In the genomic region with DNA sequence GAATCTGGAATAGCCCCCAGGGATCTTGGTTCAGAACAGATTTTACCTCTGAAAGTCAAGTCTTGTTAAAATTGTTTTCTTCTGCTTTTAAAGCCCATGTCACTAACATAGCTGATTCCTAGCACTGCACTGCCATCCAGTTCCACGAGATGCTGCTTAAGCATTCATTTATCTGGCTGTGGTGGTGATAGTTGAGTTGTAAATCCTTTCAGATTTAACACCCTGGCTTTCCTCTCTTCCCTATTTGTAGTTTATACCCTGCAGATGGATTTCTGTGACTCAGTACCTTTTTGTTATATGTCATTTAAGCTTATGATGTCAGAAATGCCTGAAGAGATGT, we compare ENCODE assay signal across 13 mouse cellular contexts. TPM values are rescaled to one million over a fixed set of nuclear protein-coding genes. Genes with fewer than 3 reads are reported as not detected.
DNase-seq lines count a peak whose midpoint lies in the region; ATAC-seq and TF ChIP-seq lines count a peak whose summit lies in the region.
"Had no signal": no experiment of that assay in that cellular context is flagged by ENCODE, and none has a peak within 500 bp of the region (broad histone marks: within the 10 kb centered on the region; RNA-seq: fewer than 3 reads in every experiment).

No protein-coding gene starts in this region.

- H3K36me3 ChIP-seq in forebrain, embryonic 13.5 days (ENCODE audit: poor library complexity, severe bottlenecking): peaks cover 16% of the 10 kb centered on the region
- H3K36me3 ChIP-seq in forebrain, embryonic 12.5 days (replicated peaks): peaks cover 5% of the 10 kb centered on the region
- H3K36me3 ChIP-seq in hindbrain, embryonic 15.5 days: peaks cover 16% of the 10 kb centered on the region
- H3K36me3 ChIP-seq in hindbrain, embryonic 12.5 days: peaks cover 14% of the 10 kb centered on the region
- H3K36me3 ChIP-seq in lung, embryonic 15.5 days: peaks cover 5% of the 10 kb centered on the region; the same call in 1 of the 2 replicates
- H3K36me3 ChIP-seq in lung, postnatal 0 days (ENCODE audit: insufficient read depth, low read length): no peaks in the 10 kb centered on the region
- H3K36me3 ChIP-seq in stomach, embryonic 14.5 days (ENCODE audit: control insufficient read depth, insufficient read depth, low read length): peaks cover 4% of the 10 kb centered on the region; the same call in 1 of the 2 replicates

- H3K4me1 ChIP-seq in forebrain, embryonic 13.5 days: peaks cover 7% of the 10 kb centered on the region
- H3K4me1 ChIP-seq in forebrain, embryonic 12.5 days: no peaks in the 10 kb centered on the region
- H3K4me1 ChIP-seq in hindbrain, embryonic 15.5 days (replicated peaks): peaks cover 4% of the 10 kb centered on the region; the same call in 1 of the 2 replicates
- no peaks in the 10 kb centered on the region for H3K4me1 ChIP-seq in hindbrain, embryonic 12.5 days
- peaks cover 12% of the 10 kb centered on the region for H3K4me1 ChIP-seq in lung, embryonic 15.5 days
- no peaks in the 10 kb centered on the region; the same call in 1 of the 2 replicates for H3K4me1 ChIP-seq in lung, postnatal 0 days (ENCODE audit: insufficient read depth, low read depth, low read length)
- H3K4me1 ChIP-seq in stomach, embryonic 14.5 days (ENCODE audit: control insufficient read depth, insufficient read depth, low read length): no peaks in the 10 kb centered on the region
- H3K4me1 ChIP-seq: midbrain, embryonic 10.5 days had no signal

- H3K27me3 ChIP-seq in forebrain, embryonic 13.5 days: no peaks in the 10 kb centered on the region
- H3K27me3 ChIP-seq in forebrain, embryonic 12.5 days: no peaks in the 10 kb centered on the region
- no peaks in the 10 kb centered on the region for H3K27me3 ChIP-seq in hindbrain, embryonic 15.5 days
- H3K27me3 ChIP-seq in hindbrain, embryonic 12.5 days: no peaks in the 10 kb centered on the region
- no peaks in the 10 kb centered on the region for H3K27me3 ChIP-seq in lung, embryonic 15.5 days
- no peaks in the 10 kb centered on the region for H3K27me3 ChIP-seq in lung, postnatal 0 days (replicated peaks; ENCODE audit: insufficient read depth, low read length)
- H3K27me3 ChIP-seq in stomach, embryonic 14.5 days (ENCODE audit: control insufficient read depth, insufficient read depth, low read length): no peaks in the 10 kb centered on the region

- no peak overlapping the region for H3K9ac ChIP-seq in forebrain, embryonic 13.5 days
- H3K9ac ChIP-seq in forebrain, embryonic 12.5 days: no peak overlapping the region
- H3K9ac ChIP-seq in hindbrain, embryonic 15.5 days: no peak overlapping the region
- no peak overlapping the region for H3K9ac ChIP-seq in hindbrain, embryonic 12.5 days
- no peak overlapping the region for H3K9ac ChIP-seq in lung, embryonic 15.5 days
- no peak overlapping the region for H3K9ac ChIP-seq in lung, postnatal 0 days (replicated peaks; ENCODE audit: low read depth)
- no peak overlapping the region for H3K9ac ChIP-seq in stomach, embryonic 14.5 days (replicated peaks; ENCODE audit: low read depth, low read length)

- TF ChIP-seq CTCF in lung, postnatal 0 days (IDR thresholded peaks at IDR 0.05): no peak

- no peak for TF ChIP-seq EP300 in lung, postnatal 0 days (IDR thresholded peaks at IDR 0.05)

- peak; percentile 21; the same call in 1 of the 2 replicates for ATAC-seq in forebrain, embryonic 13.5 days
- ATAC-seq in forebrain, embryonic 12.5 days (ENCODE audit: low FRiP score): no peak
- no peak for ATAC-seq in hindbrain, embryonic 15.5 days (ENCODE audit: low FRiP score, low read depth)
- no peak for ATAC-seq in hindbrain, embryonic 12.5 days (ENCODE audit: low FRiP score)
- ATAC-seq in lung, embryonic 15.5 days (ENCODE audit: borderline replicate concordance, extremely low read depth, low FRiP score, low TSS enrichment): no peak
- ATAC-seq in lung, postnatal 0 days: no peak
- ATAC-seq in stomach, embryonic 14.5 days (ENCODE audit: insufficient number of reproducible peaks, insufficient read depth, low FRiP score, low read depth): no peak
- ATAC-seq: activated CD4-positive, CD25-positive, alpha-beta regulatory T cell, adult 4 months had no signal

- no peak overlapping the region for H3K4me2 ChIP-seq in forebrain, embryonic 13.5 days
- no peak overlapping the region for H3K4me2 ChIP-seq in forebrain, embryonic 12.5 days
- H3K4me2 ChIP-seq in hindbrain, embryonic 15.5 days: no peak overlapping the region
- H3K4me2 ChIP-seq in hindbrain, embryonic 12.5 days (replicated peaks): no peak overlapping the region
- 0 out of 2 replicates have a peak overlapping the region, but pooled peaks have one; percentile 6 for H3K4me2 ChIP-seq in lung, embryonic 15.5 days
- H3K4me2 ChIP-seq in lung, postnatal 0 days (replicated peaks; ENCODE audit: low read depth, low read length): no peak overlapping the region
- H3K4me2 ChIP-seq in stomach, embryonic 14.5 days (replicated peaks; ENCODE audit: low read depth, low read length): no peak overlapping the region

- H3K27ac ChIP-seq in forebrain, embryonic 13.5 days: peak overlapping the region; percentile 51
- H3K27ac ChIP-seq in forebrain, embryonic 12.5 days: no peak overlapping the region
- peak overlapping the region; percentile 51; the same call in 1 of the 2 replicates for H3K27ac ChIP-seq in hindbrain, embryonic 15.5 days (replicated peaks)
- no peak overlapping the region for H3K27ac ChIP-seq in hindbrain, embryonic 12.5 days
- peak overlapping the region; percentile 46; the same call in 1 of the 2 replicates for H3K27ac ChIP-seq in lung, embryonic 15.5 days
- H3K27ac ChIP-seq in lung, postnatal 0 days (ENCODE audit: low read length): no peak overlapping the region
- H3K27ac ChIP-seq in stomach, embryonic 14.5 days (ENCODE audit: low read length): peak overlapping the region; percentile 53; the same call in 1 of the 2 replicates
- H3K27ac ChIP-seq: macrophage; midbrain, embryonic 10.5 days had no signal

- 82% methylated on average over 1 of the region's 1 CpGs for WGBS in forebrain, embryonic 13.5 days
- WGBS in forebrain, embryonic 12.5 days: 89% methylated on average over 1 of the region's 1 CpGs
- 74% methylated on average over 1 of the region's 1 CpGs for whole genome bisulfite sequencing in hindbrain, embryonic 15.5 days
- 88% methylated on average over 1 of the region's 1 CpGs for WGBS in hindbrain, embryonic 12.5 days
- 51% methylated on average over 1 of the region's 1 CpGs for WGBS in lung, embryonic 15.5 days
- WGBS in lung, postnatal 0 days: 52% methylated on average over 1 of the region's 1 CpGs
- 57% methylated on average over 1 of the region's 1 CpGs for WGBS in stomach, embryonic 14.5 days

- no peak for DNase-seq in lung, postnatal 0 days (ENCODE audit: low spot score)
- DNase-seq in neural tube, embryonic 10.5 days (ENCODE audit: extremely low spot score, low spot score): no peak
- DNase-seq: spleen, adult 18-20 months had no signal

- H3K9me3 ChIP-seq in forebrain, embryonic 13.5 days (replicated peaks): no peaks in the 10 kb centered on the region
- H3K9me3 ChIP-seq in forebrain, embryonic 12.5 days: no peaks in the 10 kb centered on the region
- no peaks in the 10 kb centered on the region for H3K9me3 ChIP-seq in hindbrain, embryonic 15.5 days
- H3K9me3 ChIP-seq in hindbrain, embryonic 12.5 days (replicated peaks): no peaks in the 10 kb centered on the region
- H3K9me3 ChIP-seq in lung, embryonic 15.5 days: no peaks in the 10 kb centered on the region
- no peaks in the 10 kb centered on the region for H3K9me3 ChIP-seq in lung, postnatal 0 days (ENCODE audit: low read length)
- H3K9me3 ChIP-seq in stomach, embryonic 14.5 days (ENCODE audit: control insufficient read depth, low read depth, low read length): no peaks in the 10 kb centered on the region
- H3K9me3 ChIP-seq: midbrain, embryonic 10.5 days had no signal

- no peak overlapping the region for H3K4me3 ChIP-seq in forebrain, embryonic 13.5 days
- no peak overlapping the region for H3K4me3 ChIP-seq in forebrain, embryonic 12.5 days (replicated peaks)
- no peak overlapping the region for H3K4me3 ChIP-seq in hindbrain, embryonic 15.5 days
- H3K4me3 ChIP-seq in hindbrain, embryonic 12.5 days: no peak overlapping the region
- no peak overlapping the region for H3K4me3 ChIP-seq in lung, embryonic 15.5 days
- no peak overlapping the region for H3K4me3 ChIP-seq in lung, postnatal 0 days (ENCODE audit: low read depth, low read length)
- no peak overlapping the region for H3K4me3 ChIP-seq in stomach, embryonic 14.5 days (ENCODE audit: low read depth, low read length)
- H3K4me3 ChIP-seq: midbrain, embryonic 10.5 days; myocyte had no signal

RNA-seq across cellular contexts. Expression of a gene that starts 22.8 kb away (rescaled TPM):
- polyA plus RNA-seq in forebrain, embryonic 13.5 days (2015; fragmentation: Nextera tagmentation; extraction: Ambion mirVana): 39.4 and 43.5 TPM in 2 replicates
- 39.9 and 44.1 TPM in 2 replicates for polyA plus RNA-seq in forebrain, embryonic 12.5 days (2016; fragmentation: Nextera tagmentation; extraction: Ambion mirVana)
- 57.2 and 57.3 TPM in 2 replicates for polyA plus RNA-seq in hindbrain, embryonic 15.5 days (2015; fragmentation: Nextera tagmentation; extraction: Ambion mirVana)
- 36.2 and 36.4 TPM in 2 replicates for polyA plus RNA-seq in hindbrain, embryonic 12.5 days (2016; fragmentation: Nextera tagmentation; extraction: Ambion mirVana)
- 40.5 and 44.2 TPM in 2 replicates for polyA plus RNA-seq in lung, embryonic 15.5 days (2015; fragmentation: Nextera tagmentation; extraction: Ambion mirVana)
- 24.0 and 24.5 TPM in 2 replicates for polyA plus RNA-seq in lung, postnatal 0 days (2015; fragmentation: Nextera tagmentation; extraction: Ambion mirVana)
- 48.2 and 50.2 TPM in 2 replicates for polyA plus RNA-seq in stomach, embryonic 14.5 days (2014; fragmentation: Nextera tagmentation; extraction: Ambion mirVana)

Comparison
In these comparisons a context has a peak if more than half of its experiments do, and no peak if none do; other contexts are left out.
1. H3K27ac ChIP-seq: peak in forebrain, embryonic 13.5 days (single experiment), hindbrain, embryonic 15.5 days (single experiment), lung, embryonic 15.5 days (single experiment) and stomach, embryonic 14.5 days (single experiment); none in forebrain, embryonic 12.5 days (single experiment), hindbrain, embryonic 12.5 days (single experiment) and lung, postnatal 0 days (single experiment).